Mouse (Mus musculus) C2C12 (cell line): ENCODE measurements at regions not wholly inside any gene's neighbourhood (a gene's known extent, or its start where the extent isn't known, plus 50 kb on each side); places are given as distances from the start of the nearest gene placed in this dataset.

Source experiments
- CEBPB ChIP-seq: IDR thresholded peaks from one replicate; pipeline ENCODE4 v1.6.1; 2011; ENCODE audit warnings: low read depth, mild to moderate bottlenecking, control low read depth, moderate library complexity
- CTCF ChIP-seq: IDR thresholded peaks from one replicate; pipeline ENCODE4 v1.5.1; 2011; ENCODE audit not compliant: control insufficient read depth, insufficient read depth, insufficient read length
- FOSL1 ChIP-seq: IDR thresholded peaks from one replicate; pipeline ENCODE4 v1.8.0; 2011; ENCODE audit warnings: mild to moderate bottlenecking, low read length; ENCODE audit not compliant: poor library complexity, insufficient read depth, severe bottlenecking
- MAX ChIP-seq: IDR thresholded peaks from one replicate; pipeline ENCODE4 v1.6.1; 2011; ENCODE audit warnings: mild to moderate bottlenecking, control low read depth
- MYOD1 ChIP-seq: IDR thresholded peaks from one replicate; pipeline ENCODE4 v1.6.1; 2011; ENCODE audit warnings: low read depth; ENCODE audit not compliant: control insufficient read depth, insufficient read length
- MYOG ChIP-seq: IDR thresholded peaks from one replicate; pipeline ENCODE4 v1.6.1; 2011; ENCODE audit not compliant: control insufficient read depth, insufficient read length; ENCODE audit errors: extremely low read depth
- USF1 ChIP-seq: IDR thresholded peaks from one replicate; pipeline ENCODE4 v1.6.1; 2011; ENCODE audit warnings: low read depth, mild to moderate bottlenecking, control low read depth, moderate library complexity

DNA sequence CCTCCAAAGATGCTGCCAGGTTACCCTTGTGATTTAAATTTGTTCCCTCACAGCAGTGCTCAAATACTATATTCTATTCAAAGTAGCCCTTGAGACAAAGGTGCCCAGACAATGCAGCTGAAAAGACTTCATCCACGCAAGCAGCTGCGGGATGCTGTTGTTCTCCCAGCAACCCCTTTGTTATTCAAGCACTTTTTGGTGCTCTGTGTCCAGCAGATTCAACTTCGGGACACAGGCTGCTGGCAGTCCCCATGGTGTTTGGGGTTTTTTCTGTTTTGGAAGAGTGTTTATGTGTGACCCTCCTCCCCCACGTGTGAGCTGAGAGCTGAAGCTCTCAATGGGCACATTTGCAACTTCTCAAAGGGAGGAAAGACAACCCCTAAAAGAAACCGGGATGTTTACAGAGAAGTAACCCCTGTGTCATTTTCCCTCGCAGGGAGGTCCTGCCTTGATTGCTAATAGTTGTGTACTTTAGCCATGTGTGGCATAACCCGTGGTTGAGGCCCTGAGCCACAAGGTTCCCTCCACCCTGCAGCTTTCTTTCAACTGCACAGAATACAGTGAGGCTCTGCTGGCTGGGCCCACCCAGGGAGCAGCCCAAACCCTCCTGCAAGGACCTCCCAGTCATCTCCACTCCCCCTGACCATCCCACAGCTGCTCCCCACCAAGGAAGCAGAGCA, 108.9 kb downstream of the Hsd17b3 start:
- TF ChIP-seq CTCF = no peak
- TF ChIP-seq MAX = no peak
- no peak for TF ChIP-seq MYOG
- no peak for TF ChIP-seq MYOD1
- TF ChIP-seq CEBPB = no peak
- no peak for TF ChIP-seq FOSL1
- TF ChIP-seq USF1 = no peak
